Mouse (Mus musculus) heart, postnatal 0 days (tissue): ENCODE measurements around the gene Ushbp1. TPM values are rescaled to one million over a fixed set of nuclear protein-coding genes. Genes with fewer than 3 reads are reported as not detected.
"Not testable (repeated sequence)": the region's sequence is repeated elsewhere in the genome, so short reads cannot be mapped to it uniquely, and the experiment has no call there.

Experiments
- ATAC-seq: fragments of 200-750 bp; cut with Nextera tagmentation; 2 replicates; pipeline ENCODE4 v1.8.0; 2017; ENCODE audit warnings: low read depth, moderate number of reproducible peaks, moderate library complexity; ENCODE audit not compliant: insufficient read depth
- DNase-seq: peaks from one replicate; pipeline ENCODE4 v3.0.0-alpha.2; 2016; ENCODE audit warnings: low spot score
- H3K27ac ChIP-seq: fragments of 300-500 bp; sonication (generic); 2 replicates; pipeline ENCODE4 v1.5.1; 2014; ENCODE audit warnings: low read depth, mild to moderate bottlenecking
- H3K27me3 ChIP-seq: fragments of 300-500 bp; sonication (generic); 2 replicates; pipeline ENCODE4 v1.6.1; 2014; ENCODE audit warnings: low read length, mixed read lengths; ENCODE audit not compliant: control insufficient read depth, insufficient read depth
- H3K36me3 ChIP-seq: fragments of 300-500 bp; sonication (generic); replicated peaks from 2 replicates; pipeline ENCODE4 v1.6.1; 2014; ENCODE audit warnings: low read length, mixed read lengths; ENCODE audit not compliant: control insufficient read depth, insufficient read depth
- H3K4me1 ChIP-seq: fragments of 300-500 bp; sonication (generic); 2 replicates; pipeline ENCODE4 v1.6.1; 2014; ENCODE audit warnings: antibody characterized with exemption; ENCODE audit not compliant: control insufficient read depth, insufficient read depth
- H3K4me2 ChIP-seq: fragments of 300-500 bp; sonication (generic); 2 replicates; pipeline ENCODE4 v1.6.1; 2014; ENCODE audit warnings: low read depth, mild to moderate bottlenecking, low read length, moderate library complexity
- H3K4me3 ChIP-seq: fragments of 300-500 bp; sonication (generic); 2 replicates; pipeline ENCODE4 v1.5.1; 2014; ENCODE audit warnings: low read depth, low read length
- H3K9ac ChIP-seq: fragments of 300-500 bp; sonication (generic); replicated peaks from 2 replicates; pipeline ENCODE4 v1.6.1; 2014; ENCODE audit warnings: low read depth, low read length, mixed read lengths
- H3K9me3 ChIP-seq: fragments of 300-500 bp; sonication (generic); replicated peaks from 2 replicates; pipeline ENCODE4 v1.6.1; 2016; ENCODE audit warnings: low read length; ENCODE audit not compliant: control insufficient read depth
- CTCF ChIP-seq: IDR thresholded peaks from 2 replicates; pipeline ENCODE4 v1.5.1; 2016; ENCODE audit warnings: antibody characterized with exemption, control low read depth, low read depth
- EP300 ChIP-seq: IDR thresholded peaks from 2 replicates; pipeline ENCODE4 v1.6.1; 2016; ENCODE audit warnings: antibody characterized with exemption, low read depth
- WGBS: fragments of 180-500 bp; shearing (Covaris S2); extraction: QIAGEN DNeasy Blood & Tissue Kit; methylation state at CpG from one replicate; pipeline ENCODE4 v1.1.7; 2014; 5-methylcytosine and 5-hydroxymethylcytosine counted together
- polyA plus RNA-seq: library from polyadenylated mRNA; unstranded; fragments of >200 nt; fragmentation: Nextera tagmentation; extraction: Ambion mirVana; gene quantifications from 2 replicates; pipeline ENCODE4 v1.2.1, GENCODE M21; 2015
- total RNA-seq: library from RNA; depleted of rRNA; stranded (reverse); fragments of >200 nt; gene quantifications from 2 replicates; pipeline ENCODE4 v1.2.3, GENCODE M21; 2014; ENCODE audit warnings: low replicate concordance; rRNA removed

Ushbp1 gene
- total and polyA plus RNA-seq, 2 experiments from 2014 or later = 21.6 to 47.3 TPM

DNA sequence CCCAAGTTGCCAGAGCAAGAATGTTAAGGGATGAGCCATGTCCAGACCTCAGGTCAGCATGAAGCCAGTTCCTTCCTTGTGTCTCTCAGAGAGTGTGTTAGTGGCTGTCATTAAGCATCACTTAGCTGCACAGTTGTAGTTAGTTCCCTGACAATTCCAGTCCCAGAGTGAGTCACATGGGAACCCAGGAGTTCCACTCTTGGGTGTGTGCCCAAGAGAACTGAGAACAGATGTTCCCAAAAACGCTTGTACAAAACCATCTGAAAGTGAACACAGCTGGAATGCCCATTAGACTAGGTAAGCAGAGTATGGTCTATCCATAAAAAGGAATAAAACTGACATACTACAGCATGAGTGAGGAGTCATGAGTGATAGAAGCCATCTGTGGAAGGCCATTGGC lies 49.0 kb downstream of the Ushbp1 start:
- peaks cover 95% of the 10 kb centered on the region for H3K36me3 ChIP-seq
- no peak for ATAC-seq
- TF ChIP-seq CTCF = no peak
- no peak for TF ChIP-seq EP300
- 61% methylated on average over 1 of the region's 1 CpGs for WGBS
- no peaks in the 10 kb centered on the region for H3K9me3 ChIP-seq
- no peak overlapping the region for H3K27ac ChIP-seq
- H3K9ac ChIP-seq = no peak overlapping the region
- no peak for DNase-seq
- no peaks in the 10 kb centered on the region for H3K4me1 ChIP-seq
- H3K27me3 ChIP-seq = no peaks in the 10 kb centered on the region
- H3K4me3 ChIP-seq = no peak overlapping the region
- no peak overlapping the region for H3K4me2 ChIP-seq

DNA sequence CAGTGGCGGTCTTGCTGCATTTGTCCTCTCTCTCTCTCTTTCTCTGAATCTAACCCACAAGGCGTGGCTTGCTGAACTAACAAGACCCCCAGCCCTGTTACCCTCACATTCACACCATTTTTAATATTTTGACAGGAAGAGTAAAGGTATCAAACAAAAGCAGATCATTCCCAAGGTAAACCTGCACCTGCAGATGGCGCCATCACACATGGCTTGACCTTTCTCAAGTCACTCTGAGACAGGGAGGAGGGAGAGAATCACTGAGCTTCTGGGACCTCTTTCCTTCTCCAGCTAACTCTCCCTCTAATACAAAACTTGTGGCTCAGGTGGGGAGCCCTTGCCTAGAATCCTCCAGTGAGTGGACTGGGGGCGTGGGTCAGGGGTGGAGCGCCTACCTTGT lies 55.0 kb downstream of the Ushbp1 start:
- H3K4me3 ChIP-seq = no peak overlapping the region
- peaks cover 82% of the 10 kb centered on the region for H3K36me3 ChIP-seq
- ATAC-seq = no peak
- H3K4me2 ChIP-seq = no peak overlapping the region
- TF ChIP-seq CTCF = peak; percentile 60
- TF ChIP-seq EP300 = no peak
- H3K27ac ChIP-seq = no peak overlapping the region
- no peaks in the 10 kb centered on the region for H3K27me3 ChIP-seq
- no peak for DNase-seq
- H3K9ac ChIP-seq = no peak overlapping the region
- H3K9me3 ChIP-seq = no peaks in the 10 kb centered on the region
- no peaks in the 10 kb centered on the region for H3K4me1 ChIP-seq
- 84% methylated on average over 5 of the region's 5 CpGs for WGBS

DNA sequence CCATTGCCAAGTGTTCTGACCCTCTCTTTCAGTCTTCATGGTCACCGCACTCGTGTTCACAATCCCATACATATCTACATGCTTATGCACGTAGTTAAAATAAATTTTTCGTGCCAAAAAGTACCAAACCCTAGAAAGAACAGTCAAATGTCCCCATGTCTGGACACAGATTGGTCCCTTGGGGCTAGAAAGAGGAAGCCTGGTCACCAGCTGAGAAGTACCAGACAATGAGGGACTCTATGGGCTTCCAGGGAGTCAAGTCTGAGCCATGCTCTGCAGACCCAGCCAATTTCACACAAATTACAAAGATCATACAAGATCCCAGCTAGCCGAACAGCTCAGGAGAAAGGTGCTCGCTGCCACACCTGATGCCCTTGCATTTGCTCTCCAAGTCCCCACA lies 57.8 kb downstream of the Ushbp1 start:
- not testable (repeated sequence) for H3K27me3 ChIP-seq, H3K4me2 ChIP-seq, H3K9ac ChIP-seq, H3K4me3 ChIP-seq, H3K27ac ChIP-seq, H3K9me3 ChIP-seq, H3K4me1 ChIP-seq, DNase-seq, ATAC-seq
- peaks cover 74% of the 10 kb centered on the region for H3K36me3 ChIP-seq
- WGBS = 85% methylated on average over 6 of the region's 6 CpGs

Other genes starting within 250 kb of the Ushbp1 start
- 35.0 and 40.7 TPM in 2 replicates for gene Myo9b, start 123.1 kb downstream of the Ushbp1 start, total RNA-seq
- gene Myo9b, start 123.1 kb downstream of the Ushbp1 start, polyA plus RNA-seq = 6.7 and 7.1 TPM in 2 replicates
- gene Haus8, start 122.9 kb downstream of the Ushbp1 start, total RNA-seq = 50.6 and 53.9 TPM in 2 replicates
- gene Haus8, start 122.9 kb downstream of the Ushbp1 start, polyA plus RNA-seq = 58.3 and 64.3 TPM in 2 replicates
- gene Use1, start 29.0 kb downstream of the Ushbp1 start, total RNA-seq = 91.3 and 127 TPM in 2 replicates
- gene Use1, start 29.0 kb downstream of the Ushbp1 start, polyA plus RNA-seq = 94.8 and 107 TPM in 2 replicates
- gene Ocel1, start 24.5 kb downstream of the Ushbp1 start, total RNA-seq = 10.2 and 10.6 TPM in 2 replicates
- gene Ocel1, start 24.5 kb downstream of the Ushbp1 start, polyA plus RNA-seq = 5.7 and 5.9 TPM in 2 replicates
- 162 and 174 TPM in 2 replicates for gene Nr2f6, start 13.8 kb downstream of the Ushbp1 start, total RNA-seq
- gene Nr2f6, start 13.8 kb downstream of the Ushbp1 start, polyA plus RNA-seq = 38.3 and 40.5 TPM in 2 replicates
- 99.2 and 155 TPM in 2 replicates for gene Babam1, start 1.1 kb upstream of the Ushbp1 start, total RNA-seq
- 60.2 and 62.5 TPM in 2 replicates for gene Babam1, start 1.1 kb upstream of the Ushbp1 start, polyA plus RNA-seq
- gene Ankle1, start 10.2 kb upstream of the Ushbp1 start, total RNA-seq = 9.5 and 12.1 TPM in 2 replicates
- 4.4 and 5.4 TPM in 2 replicates for gene Ankle1, start 10.2 kb upstream of the Ushbp1 start, polyA plus RNA-seq
- 57.7 and 69.8 TPM in 2 replicates for gene Abhd8, start 67.9 kb upstream of the Ushbp1 start, total RNA-seq
- 32.8 and 36.6 TPM in 2 replicates for gene Abhd8, start 67.9 kb upstream of the Ushbp1 start, polyA plus RNA-seq
- 169 and 188 TPM in 2 replicates for gene Mrpl34, start 69.2 kb upstream of the Ushbp1 start, total RNA-seq
- gene Mrpl34, start 69.2 kb upstream of the Ushbp1 start, polyA plus RNA-seq = 284 and 320 TPM in 2 replicates
- 73.5 and 89.9 TPM in 2 replicates for gene Dda1, start 73.4 kb upstream of the Ushbp1 start, total RNA-seq
- 62.7 and 66.4 TPM in 2 replicates for gene Dda1, start 73.4 kb upstream of the Ushbp1 start, polyA plus RNA-seq
- gene Ano8, start 90.2 kb upstream of the Ushbp1 start, total RNA-seq = 10.8 and 15.0 TPM in 2 replicates
- 0.74 and 0.93 TPM in 2 replicates for gene Ano8, start 90.2 kb upstream of the Ushbp1 start, polyA plus RNA-seq
- gene Gtpbp3, start 92.3 kb upstream of the Ushbp1 start, total RNA-seq = 21.1 and 36.7 TPM in 2 replicates
- 10.3 and 11.3 TPM in 2 replicates for gene Gtpbp3, start 92.3 kb upstream of the Ushbp1 start, polyA plus RNA-seq
- 51.6 and 95.2 TPM in 2 replicates for gene Plvap, start 116.0 kb upstream of the Ushbp1 start, total RNA-seq
- 63.4 and 64.8 TPM in 2 replicates for gene Plvap, start 116.0 kb upstream of the Ushbp1 start, polyA plus RNA-seq
- gene Ccdc194, start 129.9 kb upstream of the Ushbp1 start, total RNA-seq = 1.1 TPM in 1 of 2 replicates, not detected in the other
- 0.12 and 0.14 TPM in 2 replicates for gene Ccdc194, start 129.9 kb upstream of the Ushbp1 start, polyA plus RNA-seq
- gene Bst2, start 141.7 kb upstream of the Ushbp1 start, total RNA-seq = 101 and 109 TPM in 2 replicates
- 42.9 and 43.3 TPM in 2 replicates for gene Bst2, start 141.7 kb upstream of the Ushbp1 start, polyA plus RNA-seq
- gene Mvb12a, start 147.1 kb upstream of the Ushbp1 start, total RNA-seq = 47.6 and 61.5 TPM in 2 replicates
- gene Mvb12a, start 147.1 kb upstream of the Ushbp1 start, polyA plus RNA-seq = 54.4 and 55.3 TPM in 2 replicates
- 0.08 TPM in 1 of 2 replicates, not detected in the other for gene Tmem221, start 163.1 kb upstream of the Ushbp1 start, total RNA-seq
- gene Tmem221, start 163.1 kb upstream of the Ushbp1 start, polyA plus RNA-seq = 0.23 and 0.37 TPM in 2 replicates
- 0.50 TPM in 1 of 2 replicates, not detected in the other for gene Nxnl1, start 170.8 kb upstream of the Ushbp1 start, total RNA-seq
- gene Nxnl1, start 170.8 kb upstream of the Ushbp1 start, polyA plus RNA-seq = 0.12 TPM in 2 replicates
- 68.4 and 178 TPM in 2 replicates for gene Slc27a1, start 173.1 kb upstream of the Ushbp1 start, total RNA-seq
- gene Slc27a1, start 173.1 kb upstream of the Ushbp1 start, polyA plus RNA-seq = 62.1 and 68.5 TPM in 2 replicates
- gene Pgls, start 196.4 kb upstream of the Ushbp1 start, total RNA-seq = 333 and 425 TPM in 2 replicates
- 210 and 212 TPM in 2 replicates for gene Pgls, start 196.4 kb upstream of the Ushbp1 start, polyA plus RNA-seq
- 0.04 and 12.6 TPM in 2 replicates for gene Fam129c, start 201.8 kb upstream of the Ushbp1 start, total RNA-seq
- gene Fam129c, start 201.8 kb upstream of the Ushbp1 start, polyA plus RNA-seq = 0.59 and 1.6 TPM in 2 replicates
- 84.1 and 108 TPM in 2 replicates for gene Colgalt1, start 215.2 kb upstream of the Ushbp1 start, total RNA-seq
- gene Colgalt1, start 215.2 kb upstream of the Ushbp1 start, polyA plus RNA-seq = 32.7 and 35.4 TPM in 2 replicates